Mouse (Mus musculus) spleen, adult 2 months (tissue): Measurements from ENCODE around the gene Il1rap. TPM values are rescaled to one million over a fixed set of nuclear protein-coding genes. Genes with fewer than 3 reads are reported as not detected.

Experiments used
- DNase-seq, 2 experiments: peaks; one replicate each; pipeline versions ENCODE4 v3.0.0 to v3.0.0-alpha.2; 2012 to 2021; ENCODE audit warnings: low spot score in 2 of 2, low read depth in 1 of 2
- H3K27ac ChIP-seq: fragments of 200-500 bp; 2 replicates; pipeline ENCODE4 v1.5.1; 2012; ENCODE audit warnings: low read length, inconsistent platforms; ENCODE audit not compliant: insufficient read depth
- H3K27me3 ChIP-seq: fragments of 200-500 bp; 2 replicates; pipeline ENCODE4 v1.6.1; 2012; ENCODE audit warnings: mild to moderate bottlenecking, moderate library complexity, low read length, inconsistent platforms; ENCODE audit not compliant: control insufficient read depth, insufficient read depth
- H3K36me3 ChIP-seq: fragments of 200-500 bp; 2 replicates; pipeline ENCODE4 v1.6.1; 2012; ENCODE audit warnings: mild to moderate bottlenecking, low read length, inconsistent platforms; ENCODE audit not compliant: control insufficient read depth, insufficient read depth
- H3K4me1 ChIP-seq: fragments of 200-500 bp; 2 replicates; pipeline ENCODE4 v1.6.1; 2011; ENCODE audit warnings: inconsistent platforms; ENCODE audit not compliant: control insufficient read depth, insufficient read depth, insufficient read length
- H3K4me3 ChIP-seq: fragments of 200-500 bp; 2 replicates; pipeline ENCODE4 v1.5.1; 2011; ENCODE audit warnings: mild to moderate bottlenecking, inconsistent platforms; ENCODE audit not compliant: insufficient read depth, insufficient read length; ENCODE audit errors: extremely low read depth
- CTCF ChIP-seq: fragments of 200-500 bp; IDR thresholded peaks from 2 replicates; pipeline ENCODE4 v1.5.1; 2011; ENCODE audit warnings: mild to moderate bottlenecking, inconsistent platforms; ENCODE audit not compliant: insufficient read depth, insufficient read length, insufficient replicate concordance; ENCODE audit errors: extremely low read depth
- POLR2A ChIP-seq: fragments of 200-500 bp; IDR thresholded peaks from 2 replicates; pipeline ENCODE4 v1.6.1; 2011; ENCODE audit warnings: low read depth, low read length, inconsistent platforms
- WGBS: fragments of 180-500 bp; shearing (Covaris S2); methylation state at CpG from one replicate; pipeline ENCODE4 v1.1.7; 2018; 5-methylcytosine and 5-hydroxymethylcytosine counted together
- polyA plus RNA-seq: library from polyadenylated mRNA; depleted of rRNA; stranded (reverse); fragments of >200 nt; gene quantifications from 2 replicates; pipeline ENCODE4 v1.2.3, GENCODE M21; 2012

Gene Il1rap
- polyA plus RNA-seq, 1 experiment: 1.2 TPM

- Histone ChIP-seq H3K27ac (no peak overlapping the region), H3K4me1 (no peaks in the 10 kb centered on the region), H3K36me3 (no peaks in the 10 kb centered on the region), H3K27me3 (no peaks in the 10 kb centered on the region), H3K4me3 (no peak overlapping the region)
- TF ChIP-seq CTCF (no peak), POLR2A (no peak)
- 65% methylated on average over 5 of the region's 5 CpGs for WGBS
- DNase-seq: no peak
Observed at GRCm38 (mm10) chr16:26723952-26724747, 142.6 kb downstream of the Il1rap start.

GRCm38 (mm10) chr16:26728139-26728538, 146.6 kb downstream of the Il1rap start:
- H3K4me3 ChIP-seq: no peak overlapping the region
- no peaks in the 10 kb centered on the region for H3K36me3 ChIP-seq
- H3K4me1 ChIP-seq: no peaks in the 10 kb centered on the region
- no peak overlapping the region for H3K27ac ChIP-seq
- H3K27me3 ChIP-seq: no peaks in the 10 kb centered on the region
- no peak for DNase-seq
- WGBS: 24% methylated on average over 3 of the region's 3 CpGs
- TF ChIP-seq CTCF: no peak

- Histone ChIP-seq H3K27ac (no peak overlapping the region), H3K27me3 (no peaks in the 10 kb centered on the region), H3K36me3 (no peaks in the 10 kb centered on the region), H3K4me1 (no peaks in the 10 kb centered on the region), H3K4me3 (no peak overlapping the region)
- 80% methylated on average over 1 of the region's 1 CpGs for WGBS
- TF ChIP-seq POLR2A (no peak), CTCF (no peak)
- DNase-seq: no peak
Observed at GRCm38 (mm10) chr16:26730941-26731340, 149.4 kb downstream of the Il1rap start.

- H3K4me3 ChIP-seq: no peak overlapping the region
- H3K27me3 ChIP-seq: no peaks in the 10 kb centered on the region
- no peak for TF ChIP-seq POLR2A
- no peak for TF ChIP-seq CTCF
- WGBS: 87% methylated on average over 3 of the region's 3 CpGs
- no peaks in the 10 kb centered on the region for H3K4me1 ChIP-seq
- DNase-seq: no peak
- H3K27ac ChIP-seq: no peak overlapping the region
- H3K36me3 ChIP-seq: no peaks in the 10 kb centered on the region
Observed at GRCm38 (mm10) chr16:26732566-26732965, 151.1 kb downstream of the Il1rap start.

- H3K36me3 ChIP-seq: no peaks in the 10 kb centered on the region
- no peak overlapping the region for H3K4me3 ChIP-seq
Observed at GRCm38 (mm10) chr16:26755381-26756155, 174.1 kb downstream of the Il1rap start.

GRCm38 (mm10) chr16:26775976-26776375, 194.5 kb downstream of the Il1rap start:
- no peak overlapping the region for H3K27ac ChIP-seq
- H3K36me3 ChIP-seq: no peaks in the 10 kb centered on the region
- H3K4me1 ChIP-seq: no peaks in the 10 kb centered on the region
- TF ChIP-seq CTCF (no peak), POLR2A (no peak)
- no peak overlapping the region for H3K4me3 ChIP-seq
- no peak for DNase-seq
- no peaks in the 10 kb centered on the region for H3K27me3 ChIP-seq
- WGBS: 87% methylated on average over 2 of the region's 2 CpGs

More at GRCm38 (mm10) chr16:26755381-26756155, 174.1 kb downstream of the Il1rap start:
- DNase-seq: no peak
- H3K4me1 ChIP-seq: no peaks in the 10 kb centered on the region
- no peaks in the 10 kb centered on the region for H3K27me3 ChIP-seq
- 86% methylated on average over 5 of the region's 5 CpGs for WGBS
- no peak overlapping the region for H3K27ac ChIP-seq
- TF ChIP-seq POLR2A (no peak), CTCF (no peak)
